Mouse (Mus musculus) stomach, postnatal 0 days (tissue): ENCODE data around the gene Myo6.

Experiments used
- CTCF ChIP-seq: IDR thresholded peaks from 2 replicates; pipeline ENCODE4 v1.5.1; 2016; ENCODE audit warnings: antibody characterized with exemption, low read depth, mild to moderate bottlenecking, moderate library complexity
- EP300 ChIP-seq: optimal IDR thresholded peaks from 2 replicates; pipeline ENCODE3; 2016; ENCODE audit warnings: antibody characterized with exemption

GRCm38 (mm10) chr9:80161451-80161850 is 3.4 kb upstream of the Myo6 start:
- TF ChIP-seq CTCF (no peak), EP300 (no peak)
